Mouse (Mus musculus) frontal cortex, postnatal 36 days (tissue): Measurements from ENCODE around the gene Ecm1.

ENCODE experiments used
- DNase-seq, 2 experiments: peaks; one replicate each; pipeline ENCODE4 v3.0.0; 2022; ENCODE audit warnings: low spot score in 2 of 2

Gene Ecm1

DNA sequence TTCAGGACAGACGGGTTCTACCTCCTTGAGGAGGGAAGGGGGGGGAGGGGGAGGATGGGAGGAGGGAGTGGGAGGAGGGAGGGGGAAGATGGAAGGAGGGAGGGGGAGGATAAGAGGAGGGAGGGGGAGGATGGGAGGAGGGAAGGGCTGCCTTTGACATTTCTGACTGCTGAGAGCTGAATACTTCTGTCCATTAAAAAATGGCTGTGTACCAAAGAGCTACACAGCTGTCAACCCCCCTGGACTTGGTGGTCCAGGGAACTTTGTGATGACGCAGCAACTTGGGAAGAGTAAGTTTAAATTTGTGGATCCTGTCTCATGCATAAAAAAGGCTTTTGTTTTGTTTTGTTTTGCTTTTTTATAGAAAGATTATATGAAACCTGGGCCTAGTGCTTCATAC, 49.4 kb downstream of the Ecm1 start:
- DNase-seq: no peak

DNA sequence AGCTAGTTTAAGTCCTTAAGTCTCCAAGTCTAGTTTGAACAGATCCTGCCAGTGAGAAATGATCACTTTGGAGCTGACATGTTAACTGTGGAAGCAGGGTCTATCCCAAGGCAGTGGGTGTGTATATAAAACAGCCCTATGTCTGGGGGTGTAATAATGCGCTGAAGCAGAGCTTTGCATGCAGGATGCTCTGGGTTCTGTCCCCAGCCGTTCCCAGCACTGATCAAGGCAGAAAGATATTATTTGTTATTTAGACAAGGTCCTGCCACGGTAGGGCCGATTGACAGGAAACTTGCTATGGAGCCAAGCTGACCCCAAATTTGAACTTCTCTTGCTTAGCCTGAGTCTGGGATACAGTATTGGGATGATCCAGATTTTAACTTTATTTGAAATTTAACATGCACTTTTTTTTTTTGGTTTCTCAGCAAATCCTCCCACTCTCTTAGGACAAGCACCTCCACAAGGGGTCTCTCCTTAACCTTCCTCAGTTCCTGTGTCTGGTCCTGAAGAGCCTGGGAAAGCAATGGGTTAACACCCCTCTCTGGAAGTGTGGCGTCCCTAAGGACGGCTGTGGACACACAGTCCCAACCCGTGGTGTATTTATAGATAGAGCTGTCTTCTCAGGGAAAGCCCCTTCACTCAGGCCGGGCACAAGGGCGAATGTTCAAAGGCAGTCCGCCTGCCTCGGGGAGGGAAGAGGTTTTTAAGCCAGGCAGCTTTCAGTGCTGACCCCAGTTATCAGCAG, 50.0 kb downstream of the Ecm1 start:
- DNase-seq: no peak

DNA sequence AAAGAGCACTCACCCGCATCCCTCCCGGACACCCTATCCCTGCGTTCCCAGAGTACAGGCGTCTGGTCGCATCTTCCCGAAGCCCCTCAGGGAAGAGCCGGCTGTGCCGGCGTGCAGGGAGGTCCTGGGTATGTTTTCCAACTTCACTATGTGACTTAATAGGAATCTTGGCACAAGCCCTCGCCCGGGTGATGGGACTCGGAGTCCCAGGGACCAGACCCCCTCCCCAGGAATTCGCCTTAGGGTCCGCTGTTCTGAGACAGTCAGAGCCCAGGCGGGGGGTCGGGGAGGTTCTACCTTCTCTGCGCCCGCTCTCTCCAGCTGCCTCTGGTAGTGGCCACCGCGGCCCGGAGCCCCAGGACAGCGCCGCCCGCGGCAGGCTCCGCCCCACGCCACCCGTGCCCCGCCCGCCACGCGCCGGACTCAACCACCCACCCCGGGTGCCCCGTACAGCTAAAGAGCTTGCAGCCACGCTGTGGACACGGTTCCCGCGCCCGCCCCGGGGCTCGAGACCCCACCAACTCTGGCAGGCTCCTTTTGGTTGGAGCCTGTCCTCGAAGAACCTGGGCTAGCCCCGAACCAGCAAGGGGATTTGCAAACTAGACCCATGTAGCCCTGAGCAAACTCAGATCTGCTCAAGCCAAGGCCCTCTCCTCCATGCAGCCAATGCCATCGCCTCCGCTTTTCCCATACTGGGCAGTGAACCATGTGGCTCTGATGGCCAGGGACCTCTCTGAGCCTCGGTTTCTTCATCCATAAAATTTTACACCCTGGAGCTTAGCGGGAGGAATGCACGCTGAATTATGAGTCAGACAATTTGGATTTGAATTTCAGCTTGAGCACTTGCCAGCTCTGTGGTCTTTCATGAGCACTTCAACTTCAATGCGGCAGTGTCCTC, 51.6 kb downstream of the Ecm1 start, which contains the start of gene Adamtsl4:
TSS of gene Adamtsl4 (minus strand) at position 394 of the 898 bp plus-strand sequence.
- no peak for DNase-seq

DNA sequence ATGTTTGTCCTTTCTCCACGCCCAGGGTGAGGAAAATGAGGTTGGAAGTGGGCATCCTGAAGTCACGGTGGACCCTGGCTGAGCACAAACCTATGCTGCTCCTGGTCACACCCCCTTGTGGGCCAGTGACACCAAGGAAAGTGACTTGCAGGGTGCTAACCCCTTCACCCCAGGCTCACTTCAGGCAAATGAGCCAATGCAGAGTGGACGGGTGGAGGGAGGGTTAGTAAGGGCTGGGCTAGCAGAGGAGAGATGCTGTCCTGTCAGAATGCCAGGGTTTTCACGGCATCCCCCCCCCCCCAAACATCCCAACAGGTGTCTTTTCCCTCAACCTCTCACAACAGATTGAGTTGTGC, 52.2 kb downstream of the Ecm1 start:
- no peak for DNase-seq

DNA sequence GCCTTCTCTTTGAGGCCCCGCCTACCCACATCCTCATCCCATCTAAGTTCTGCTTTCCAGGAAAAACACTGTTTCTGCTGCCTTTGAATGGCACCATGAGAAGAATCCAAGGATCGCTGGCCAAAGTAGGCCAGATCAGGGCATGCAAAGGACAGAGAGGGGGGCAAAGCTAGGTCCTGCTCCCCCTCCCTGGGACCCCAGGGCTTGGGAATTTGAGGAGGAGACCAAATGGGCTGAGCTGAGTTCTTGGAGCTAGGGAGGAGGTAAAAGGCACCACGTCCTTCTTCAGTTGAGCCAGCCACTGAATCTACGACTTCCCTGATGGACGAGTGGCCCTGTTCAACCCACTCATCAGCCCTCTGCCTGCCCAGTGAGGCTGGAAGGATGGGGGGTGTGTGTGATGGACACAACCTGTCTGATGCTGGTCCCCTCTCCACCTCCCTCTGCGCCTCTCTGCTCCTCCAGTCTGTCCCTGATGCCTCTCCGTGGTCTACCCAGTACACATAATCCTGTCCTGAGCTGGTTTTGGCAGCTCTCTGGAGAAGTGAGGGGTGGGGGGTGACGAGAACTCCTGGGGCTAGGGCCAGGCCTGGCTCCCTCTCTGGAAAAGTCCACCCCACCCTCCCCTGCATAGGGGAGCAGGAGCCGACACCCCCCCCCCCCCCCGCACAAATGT, 52.7 kb downstream of the Ecm1 start:
- no peak for DNase-seq

DNA sequence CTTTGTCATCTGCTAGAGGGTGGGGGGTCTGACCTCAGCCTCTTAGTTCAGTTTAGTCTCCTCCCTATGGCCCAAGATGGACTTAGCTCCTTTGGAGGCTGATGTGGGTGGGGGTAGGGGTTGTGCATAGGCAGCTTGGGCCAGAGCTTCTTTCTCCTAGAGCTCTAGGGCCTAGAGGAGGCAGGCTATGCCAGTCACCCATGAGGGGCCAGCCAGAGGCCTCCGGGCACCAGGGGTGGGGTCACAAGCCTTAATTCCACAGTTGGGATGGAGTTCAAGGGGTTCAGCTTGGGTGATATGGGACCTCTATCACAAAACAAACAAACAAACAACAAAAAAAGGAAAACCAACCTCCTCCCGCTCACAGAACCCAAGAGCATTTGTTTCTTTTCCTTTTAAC, 53.7 kb downstream of the Ecm1 start:
- DNase-seq: no peak

DNA sequence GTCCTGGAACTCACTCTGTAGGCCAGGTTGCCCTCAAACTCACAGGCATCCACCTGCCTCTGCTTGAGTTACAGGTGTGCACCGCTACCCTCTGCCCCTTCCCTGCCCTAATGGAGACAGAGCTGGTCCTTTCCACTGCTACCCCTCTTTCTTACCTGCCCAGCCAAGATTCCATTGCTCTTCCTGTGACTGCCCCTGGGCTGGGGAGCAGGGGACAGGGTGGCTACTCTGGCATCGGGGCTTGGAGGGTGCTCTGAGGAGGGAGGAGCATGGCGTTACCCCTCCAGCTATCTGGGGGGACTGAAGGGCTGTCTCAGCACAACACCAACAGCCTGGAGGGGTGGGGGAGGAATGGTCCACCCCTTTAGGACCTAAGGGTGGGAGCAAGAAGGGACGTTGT, 54.1 kb downstream of the Ecm1 start:
- no peak for DNase-seq

DNA sequence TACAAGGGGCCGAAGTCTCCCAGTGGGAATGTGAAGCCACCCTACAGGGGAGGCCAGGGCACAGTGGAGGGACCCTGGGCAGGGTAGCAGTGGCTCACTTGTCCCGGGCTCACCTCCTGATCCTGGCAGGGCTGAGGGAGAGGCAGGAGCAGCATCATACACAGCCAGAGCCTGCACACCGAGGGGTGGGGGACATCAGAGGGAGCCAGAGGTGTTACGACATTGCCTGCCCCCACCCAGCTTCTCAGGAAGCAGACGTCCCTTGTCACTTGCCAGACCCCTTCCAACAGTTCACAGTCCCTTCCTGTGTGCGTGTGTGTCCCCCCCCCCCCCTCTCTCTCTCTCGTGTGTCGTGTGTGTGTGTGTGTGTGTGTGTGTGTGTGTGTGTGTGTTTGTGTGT, 54.5 kb downstream of the Ecm1 start:
- no peak for DNase-seq
